Mouse (Mus musculus): ENCODE results near the gene Cep57l1. TPM values are rescaled to one million over a fixed set of nuclear protein-coding genes. Genes with fewer than 3 reads are reported as not detected.

The Cep57l1 gene
- polyA plus RNA-seq, 1 experiment, result 1.9 TPM

GRCm38 (mm10) chr10:41805729-41806355 is 3.8 kb downstream of the Cep57l1 start:
- no peaks in the 10 kb centered on the region for H3K27me3 ChIP-seq (replicated peaks; ENCODE audit: control insufficient read depth, insufficient read depth, low read length)
- H3K27ac ChIP-seq (ENCODE audit: insufficient read depth, low read depth, low read length), result no peak overlapping the region
- no peak overlapping the region for H3K4me3 ChIP-seq (ENCODE audit: insufficient read depth, low read depth, low read length)
- no peaks in the 10 kb centered on the region; the same call in 1 of the 2 replicates for H3K36me3 ChIP-seq (ENCODE audit: control insufficient read depth, insufficient read depth, low read length)
- TF ChIP-seq CTCF (conservative IDR thresholded peaks at IDR 0.05; ENCODE audit: insufficient read depth, insufficient read length, low read depth, low read length) (no peak), POLR2A (IDR thresholded peaks at IDR 0.05; ENCODE audit: low read depth, low read length) (no peak)
- no peak for DNase-seq
- peaks cover 3% of the 10 kb centered on the region; the same call in 1 of the 2 replicates for H3K4me1 ChIP-seq (ENCODE audit: control insufficient read depth, insufficient read depth, low read length)
- WGBS, result 68% methylated on average over 2 of the region's 2 CpGs

GRCm38 (mm10) chr10:41804711-41805110 is 5.0 kb downstream of the Cep57l1 start:
- peak; percentile 30 for DNase-seq
- Histone ChIP-seq H3K4me1 (ENCODE audit: control insufficient read depth, insufficient read depth, low read length) (0 out of 2 replicates have a peak, but pooled peaks cover 3% of the 10 kb centered on the region), H3K27ac (ENCODE audit: insufficient read depth, low read depth, low read length) (no peak overlapping the region), H3K4me3 (ENCODE audit: insufficient read depth, low read depth, low read length) (no peak overlapping the region), H3K36me3 (ENCODE audit: control insufficient read depth, insufficient read depth, low read length) (peaks cover 2% of the 10 kb centered on the region; the same call in 1 of the 2 replicates), H3K27me3 (replicated peaks; ENCODE audit: control insufficient read depth, insufficient read depth, low read length) (no peaks in the 10 kb centered on the region)
- TF ChIP-seq POLR2A (IDR thresholded peaks at IDR 0.05; ENCODE audit: low read depth, low read length) (no peak), CTCF (conservative IDR thresholded peaks at IDR 0.05; ENCODE audit: insufficient read depth, insufficient read length, low read depth, low read length) (no peak)
- 47% methylated on average over 3 of the region's 3 CpGs for WGBS

- TF ChIP-seq POLR2A (IDR thresholded peaks at IDR 0.05; ENCODE audit: low read depth, low read length), result no peak
- TF ChIP-seq CTCF (conservative IDR thresholded peaks at IDR 0.05; ENCODE audit: insufficient read depth, insufficient read length, low read depth, low read length), result no peak
- H3K27ac ChIP-seq (ENCODE audit: insufficient read depth, low read depth, low read length), result no peak overlapping the region
- 0 out of 2 replicates have a peak, but pooled peaks cover 3% of the 10 kb centered on the region for H3K4me1 ChIP-seq (ENCODE audit: control insufficient read depth, insufficient read depth, low read length)
- no peaks in the 10 kb centered on the region for H3K27me3 ChIP-seq (replicated peaks; ENCODE audit: control insufficient read depth, insufficient read depth, low read length)
- 89% methylated on average over 8 of the region's 8 CpGs for WGBS
- H3K4me3 ChIP-seq (ENCODE audit: insufficient read depth, low read depth, low read length), result no peak overlapping the region
- H3K36me3 ChIP-seq (ENCODE audit: control insufficient read depth, insufficient read depth, low read length), result peaks cover 2% of the 10 kb centered on the region; the same call in 1 of the 2 replicates
- DNase-seq, result peak; percentile 23
Observed at GRCm38 (mm10) chr10:41803467-41803866, 6.2 kb downstream of the Cep57l1 start.

- H3K4me1 ChIP-seq (ENCODE audit: control insufficient read depth, insufficient read depth, low read length), result no peaks in the 10 kb centered on the region
- no peak overlapping the region for H3K4me3 ChIP-seq (ENCODE audit: insufficient read depth, low read depth, low read length)
- DNase-seq, result no peak
- no peaks in the 10 kb centered on the region; the same call in 1 of the 2 replicates for H3K27me3 ChIP-seq (replicated peaks; ENCODE audit: control insufficient read depth, insufficient read depth, low read length)
- H3K27ac ChIP-seq (ENCODE audit: insufficient read depth, low read depth, low read length), result no peak overlapping the region
- H3K36me3 ChIP-seq (ENCODE audit: control insufficient read depth, insufficient read depth, low read length), result peaks cover 2% of the 10 kb centered on the region; the same call in 1 of the 2 replicates
- 98% methylated on average over 8 of the region's 8 CpGs for WGBS
- TF ChIP-seq POLR2A (IDR thresholded peaks at IDR 0.05; ENCODE audit: low read depth, low read length) (no peak), CTCF (conservative IDR thresholded peaks at IDR 0.05; ENCODE audit: insufficient read depth, insufficient read length, low read depth, low read length) (no peak)
Observed at GRCm38 (mm10) chr10:41797253-41797652, 12.4 kb downstream of the Cep57l1 start.

- H3K27ac ChIP-seq (ENCODE audit: insufficient read depth, low read depth, low read length), result no peak overlapping the region
- no peaks in the 10 kb centered on the region for H3K36me3 ChIP-seq (ENCODE audit: control insufficient read depth, insufficient read depth, low read length)
- no peaks in the 10 kb centered on the region for H3K4me1 ChIP-seq (ENCODE audit: control insufficient read depth, insufficient read depth, low read length)
- no peaks in the 10 kb centered on the region for H3K27me3 ChIP-seq (replicated peaks; ENCODE audit: control insufficient read depth, insufficient read depth, low read length)
- H3K4me3 ChIP-seq (ENCODE audit: insufficient read depth, low read depth, low read length), result no peak overlapping the region
- TF ChIP-seq CTCF (conservative IDR thresholded peaks at IDR 0.05; ENCODE audit: insufficient read depth, insufficient read length, low read depth, low read length) (no peak), POLR2A (IDR thresholded peaks at IDR 0.05; ENCODE audit: low read depth, low read length) (no peak)
- WGBS, result 91% methylated on average over 6 of the region's 6 CpGs
- DNase-seq, result no peak
Observed at GRCm38 (mm10) chr10:41792375-41792774, 17.3 kb downstream of the Cep57l1 start.

- Histone ChIP-seq H3K4me1 (ENCODE audit: control insufficient read depth, insufficient read depth, low read length) (no peaks in the 10 kb centered on the region), H3K4me3 (ENCODE audit: insufficient read depth, low read depth, low read length) (no peak overlapping the region), H3K36me3 (ENCODE audit: control insufficient read depth, insufficient read depth, low read length) (no peaks in the 10 kb centered on the region), H3K27ac (ENCODE audit: insufficient read depth, low read depth, low read length) (no peak overlapping the region), H3K27me3 (replicated peaks; ENCODE audit: control insufficient read depth, insufficient read depth, low read length) (no peaks in the 10 kb centered on the region)
- no peak for TF ChIP-seq CTCF (conservative IDR thresholded peaks at IDR 0.05; ENCODE audit: insufficient read depth, insufficient read length, low read depth, low read length)
- DNase-seq, result no peak
- WGBS, result 88% methylated on average over 6 of the region's 6 CpGs
Observed at GRCm38 (mm10) chr10:41767254-41767653, 42.4 kb downstream of the Cep57l1 start.

GRCm38 (mm10) chr10:41766280-41766679 is 43.4 kb downstream of the Cep57l1 start:
- no peak for DNase-seq
- Histone ChIP-seq H3K27ac (ENCODE audit: insufficient read depth, low read depth, low read length) (no peak overlapping the region), H3K27me3 (replicated peaks; ENCODE audit: control insufficient read depth, insufficient read depth, low read length) (no peaks in the 10 kb centered on the region), H3K36me3 (ENCODE audit: control insufficient read depth, insufficient read depth, low read length) (no peaks in the 10 kb centered on the region), H3K4me1 (ENCODE audit: control insufficient read depth, insufficient read depth, low read length) (no peaks in the 10 kb centered on the region), H3K4me3 (ENCODE audit: insufficient read depth, low read depth, low read length) (no peak overlapping the region)
- no peak for TF ChIP-seq POLR2A (IDR thresholded peaks at IDR 0.05; ENCODE audit: low read depth, low read length)
- TF ChIP-seq CTCF (conservative IDR thresholded peaks at IDR 0.05; ENCODE audit: insufficient read depth, insufficient read length, low read depth, low read length), result no peak
- 51% methylated on average over 4 of the region's 4 CpGs for WGBS

All from kidney, adult 2 months (tissue).